24 mouse cellular contexts compared by ENCODE assay signal in the genomic region with DNA sequence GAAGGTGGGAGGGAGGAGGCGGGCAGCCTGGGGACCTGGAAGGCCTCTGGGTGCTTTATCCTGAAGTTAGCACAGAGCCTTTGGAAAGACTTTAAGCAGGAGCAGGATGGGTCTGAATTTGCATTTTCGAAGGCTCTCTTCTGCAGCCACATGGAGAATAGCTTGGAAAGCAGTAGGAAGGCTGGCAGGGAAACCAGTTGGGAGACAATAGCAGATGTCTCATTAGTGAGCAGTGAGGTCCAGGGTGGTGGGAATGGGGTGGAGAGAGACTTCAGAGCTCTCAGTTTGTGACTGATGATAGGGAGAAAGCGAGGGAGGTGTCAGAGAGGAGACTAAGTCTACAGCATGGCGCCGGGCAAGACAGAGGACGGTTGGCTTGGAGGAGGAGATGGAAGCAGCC.
"Had no signal": no experiment of that assay in that cellular context is flagged by ENCODE, and none has a peak within 500 bp of the region (broad histone marks: within the 10 kb centered on the region; RNA-seq: fewer than 3 reads in every experiment).

No protein-coding gene starts in this region.

- H3K4me2 ChIP-seq: embryonic facial prominence, embryonic 12.5 days; embryonic facial prominence, embryonic 13.5 days; embryonic facial prominence, embryonic 15.5 days; forebrain, embryonic 12.5 days; forebrain, embryonic 13.5 days; forebrain, embryonic 15.5 days had no signal

- H3K4me1 ChIP-seq: embryonic facial prominence, embryonic 12.5 days; embryonic facial prominence, embryonic 13.5 days; embryonic facial prominence, embryonic 15.5 days; forebrain, embryonic 10.5 days; forebrain, embryonic 12.5 days; forebrain, embryonic 13.5 days; forebrain, embryonic 15.5 days had no signal

- H3K9ac ChIP-seq: embryonic facial prominence, embryonic 12.5 days; embryonic facial prominence, embryonic 13.5 days; embryonic facial prominence, embryonic 15.5 days; forebrain, embryonic 12.5 days; forebrain, embryonic 13.5 days; forebrain, embryonic 15.5 days; forebrain, postnatal 0 days had no signal

- H3K9me3 ChIP-seq: embryonic facial prominence, embryonic 10.5 days; embryonic facial prominence, embryonic 12.5 days; embryonic facial prominence, embryonic 13.5 days; embryonic facial prominence, embryonic 15.5 days; forebrain, embryonic 12.5 days; forebrain, embryonic 13.5 days; forebrain, embryonic 15.5 days; heart, embryonic 10.5 days had no signal

- DNase-seq: cerebellum, postnatal 14 days; cerebellum, postnatal 36 days; embryo, embryonic 11 days; forebrain, postnatal 0 days; gastrocnemius, adult 2 months; gastrocnemius, postnatal 10 days; gastrocnemius, postnatal 14 days; gastrocnemius, postnatal 25 days; gastrocnemius, postnatal 36 days; heart, adult 11 months; heart, adult 18-20 months; heart, adult 2 months had no signal

- H3K27me3 ChIP-seq: embryonic facial prominence, embryonic 12.5 days; embryonic facial prominence, embryonic 13.5 days; embryonic facial prominence, embryonic 15.5 days; forebrain, embryonic 12.5 days; forebrain, embryonic 13.5 days; forebrain, embryonic 15.5 days had no signal

- H3K36me3 ChIP-seq: embryonic facial prominence, embryonic 10.5 days; embryonic facial prominence, embryonic 12.5 days; embryonic facial prominence, embryonic 13.5 days; embryonic facial prominence, embryonic 15.5 days; forebrain, embryonic 10.5 days; forebrain, embryonic 12.5 days; forebrain, embryonic 15.5 days; heart, embryonic 10.5 days had no signal

- H3K27ac ChIP-seq: embryonic facial prominence, embryonic 10.5 days; embryonic facial prominence, embryonic 12.5 days; embryonic facial prominence, embryonic 13.5 days; embryonic facial prominence, embryonic 15.5 days; forebrain, embryonic 10.5 days; forebrain, embryonic 12.5 days; forebrain, embryonic 13.5 days; forebrain, embryonic 15.5 days; gastrocnemius, adult 2 months; heart, adult 2 months; heart, embryonic 10.5 days had no signal

- ATAC-seq: forebrain, embryonic 13.5 days; forebrain, embryonic 14.5 days; forebrain, embryonic 15.5 days; forebrain, embryonic 16.5 days; forebrain, postnatal 0 days had no signal

- H3K4me3 ChIP-seq: embryonic facial prominence, embryonic 10.5 days; embryonic facial prominence, embryonic 12.5 days; embryonic facial prominence, embryonic 13.5 days; embryonic facial prominence, embryonic 15.5 days; erythroblast, embryonic 14.5 days; forebrain, embryonic 10.5 days; forebrain, embryonic 12.5 days; forebrain, embryonic 13.5 days; forebrain, embryonic 15.5 days; gastrocnemius, adult 2 months; heart, adult 2 months; heart, embryonic 10.5 days had no signal
